Mouse (Mus musculus) B cell, adult (primary cell): ENCODE data around the gene Shroom2. TPM values are rescaled to one million over a fixed set of nuclear protein-coding genes. Genes with fewer than 3 reads are reported as not detected.

Experiments
- total RNA-seq: library from RNA; stranded (reverse); gene quantifications from 4 replicates; pipeline ENCODE4 v1.2.4, GENCODE M21; 2023; ENCODE audit not compliant: inconsistent age

Shroom2 gene
- not detected in 4 replicates for total RNA-seq

DNA sequence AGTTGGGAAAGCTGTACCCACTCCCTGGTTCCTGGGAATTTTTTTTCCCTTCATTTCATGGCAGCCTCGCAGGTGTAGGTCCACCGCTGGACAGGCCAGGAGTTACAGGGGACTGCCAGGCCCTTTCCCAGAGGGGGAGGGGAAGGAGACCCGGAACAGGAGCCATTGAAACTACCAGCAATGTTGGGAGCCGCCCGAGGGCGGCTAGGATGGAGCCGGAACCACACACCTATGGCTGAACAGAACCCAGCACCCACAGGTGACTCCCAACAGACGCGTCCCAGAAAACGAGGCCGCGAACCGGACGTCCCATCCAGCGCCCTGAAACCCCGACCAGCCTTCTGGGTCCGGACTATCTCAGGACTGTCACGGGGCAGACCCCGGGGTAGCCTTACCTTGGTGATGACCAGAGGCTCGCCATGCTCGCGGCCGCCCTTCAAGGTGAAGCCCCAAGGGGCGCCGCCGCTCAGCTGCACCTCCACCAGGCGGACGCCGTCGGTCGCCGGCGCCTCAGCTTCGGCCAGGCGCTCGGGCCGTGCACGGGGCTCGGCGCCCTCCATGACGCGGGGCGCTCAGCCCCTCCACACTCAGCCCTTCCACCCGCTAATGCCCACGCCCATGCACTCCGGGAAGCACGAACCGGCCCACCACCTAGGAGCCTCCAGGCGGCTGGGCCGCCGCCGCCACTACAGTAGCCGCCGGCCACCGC, at the start of gene Shroom2:
Gene Shroom2 (minus strand): TSS at position 575 of the 709 bp plus-strand sequence.

DNA sequence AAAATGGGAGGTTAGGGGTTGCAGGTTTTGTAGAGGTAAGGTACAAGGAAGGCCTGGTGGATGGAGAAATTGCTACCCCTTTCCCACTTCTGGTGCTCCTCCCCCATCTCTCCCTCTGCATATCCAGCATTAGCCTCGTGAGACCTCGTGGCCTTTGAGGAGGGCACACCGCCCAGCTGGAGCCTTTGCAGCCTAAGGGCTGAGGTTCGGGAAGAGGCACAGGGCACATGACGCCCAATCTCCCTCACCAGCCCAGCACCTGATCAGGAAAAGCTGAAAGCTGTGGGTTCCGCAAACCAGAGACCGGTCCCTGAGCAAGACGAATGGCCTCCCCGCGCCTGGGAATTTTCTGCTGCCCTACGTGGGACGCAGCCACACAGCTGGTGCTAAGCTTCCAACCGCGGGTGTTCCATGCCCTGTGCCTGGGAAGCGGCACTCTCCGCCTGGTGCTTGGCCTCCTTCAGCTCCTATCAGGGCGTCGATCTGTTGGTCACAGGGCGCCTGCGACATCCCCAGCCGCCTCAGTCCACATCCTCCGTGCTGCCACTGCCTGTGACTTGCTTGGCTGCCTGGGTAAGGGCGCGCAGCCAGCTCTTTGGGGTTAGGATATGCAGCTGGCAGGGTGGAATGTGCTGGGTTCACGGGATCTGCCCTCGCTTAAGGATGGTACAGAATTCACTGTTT, 12.6 kb upstream of the Shroom2 start, which contains the start of gene Gpr143:
Gene Gpr143 (plus strand): TSS at position 202 of the 684 bp plus-strand sequence.

DNA sequence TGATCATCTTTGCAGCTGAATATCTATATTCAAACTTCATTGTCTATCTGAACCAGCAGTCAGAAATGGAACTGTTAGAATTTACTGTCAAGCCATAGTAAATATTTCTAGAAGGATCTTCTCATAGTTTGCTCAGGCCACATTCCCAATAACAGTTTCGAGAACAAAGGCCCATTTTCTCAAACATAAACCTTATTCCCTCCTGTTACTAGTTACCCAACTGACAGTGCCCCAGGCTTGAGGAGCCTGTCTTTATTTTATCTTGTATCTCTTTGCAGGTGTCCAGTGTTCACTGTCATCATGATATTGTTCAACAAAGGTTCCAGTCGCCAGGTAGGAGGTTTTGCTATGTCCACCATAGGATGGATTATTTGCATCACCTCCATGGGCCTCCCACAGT, 206.2 kb downstream of the Shroom2 start, which contains the start of gene Cldn34a:
Gene Cldn34a (plus strand): TSS at position 301 of the 400 bp plus-strand sequence.

Other genes starting within 250 kb of the Shroom2 start
- not detected in 4 replicates for gene Cldn34a, start 206.1 kb downstream of the Shroom2 start, total RNA-seq
- gene Gpr143, start 12.5 kb upstream of the Shroom2 start, total RNA-seq: not detected in 4 replicates
- gene Usp51, start 237.0 kb upstream of the Shroom2 start, total RNA-seq: 0.24 to 0.39 TPM in 2 of 4 replicates, not detected in the others